Mouse (Mus musculus) hematopoietic stem cell, adult 5-6 weeks (primary cell): ENCODE measurements at regions not wholly inside any gene's neighbourhood (a gene's known extent, or its start where the extent isn't known, plus 50 kb on each side); places are given as distances from the start of the nearest gene placed in this dataset.

Experiments used
- ATAC-seq, 2 experiments: fragments of 125-278 bp in 1 of 2; replicated peaks in 1 of 2; 2 replicates each; pipeline ENCODE4 v1.8.0; 2016 to 2017; ENCODE audit warnings: inconsistent platforms in 2 of 2, mild to moderate bottlenecking in 2 of 2, moderate number of reproducible peaks in 2 of 2, low read depth in 1 of 2, moderate TSS enrichment in 1 of 2; ENCODE audit not compliant: low FRiP score in 2 of 2, poor library complexity in 2 of 2, severe bottlenecking in 2 of 2, insufficient read depth in 1 of 2, low TSS enrichment in 1 of 2

DNA sequence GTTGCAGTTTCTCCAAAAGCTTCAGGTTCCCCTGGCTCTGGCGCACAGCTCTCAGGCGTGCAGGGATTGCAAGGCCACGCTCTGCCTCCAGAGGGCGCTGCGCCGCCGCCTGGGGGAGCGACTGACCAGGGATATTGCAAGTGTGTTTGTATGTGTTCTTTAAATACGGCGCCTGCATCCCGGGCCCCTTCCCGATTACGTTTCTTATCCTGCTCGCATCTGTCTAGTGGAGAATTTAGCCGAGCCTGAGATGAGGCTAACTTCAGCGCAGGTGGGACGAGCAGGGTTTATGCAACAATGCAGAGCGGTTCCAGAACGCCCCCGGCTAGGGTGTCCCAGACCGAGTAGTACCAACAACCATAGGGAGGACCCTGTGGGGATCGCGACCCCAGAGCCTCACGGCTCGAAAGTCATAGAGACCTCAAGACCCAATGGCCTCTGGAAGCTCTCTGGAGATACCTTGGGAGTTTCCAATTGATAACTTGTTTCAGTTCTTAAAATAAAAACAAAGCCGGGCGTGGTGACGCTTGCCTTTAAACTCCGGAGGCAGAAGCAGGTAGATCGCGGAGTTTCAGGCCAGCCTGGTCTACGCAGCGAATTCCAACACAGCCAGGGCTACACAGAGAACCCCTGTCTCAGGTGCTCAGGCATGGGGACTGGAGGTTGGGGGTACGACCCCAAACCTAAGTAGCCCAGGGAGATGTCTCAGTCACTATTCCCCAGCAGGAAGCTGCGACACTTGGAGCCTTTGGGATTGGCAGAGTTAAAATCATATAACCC is 87.8 kb upstream of the Sertad2 start:
- peak; percentile 81 to 93 for ATAC-seq

GRCm38 (mm10) chr11:20455865-20456648 is 87.0 kb upstream of the Sertad2 start:
- no peak for ATAC-seq

DNA sequence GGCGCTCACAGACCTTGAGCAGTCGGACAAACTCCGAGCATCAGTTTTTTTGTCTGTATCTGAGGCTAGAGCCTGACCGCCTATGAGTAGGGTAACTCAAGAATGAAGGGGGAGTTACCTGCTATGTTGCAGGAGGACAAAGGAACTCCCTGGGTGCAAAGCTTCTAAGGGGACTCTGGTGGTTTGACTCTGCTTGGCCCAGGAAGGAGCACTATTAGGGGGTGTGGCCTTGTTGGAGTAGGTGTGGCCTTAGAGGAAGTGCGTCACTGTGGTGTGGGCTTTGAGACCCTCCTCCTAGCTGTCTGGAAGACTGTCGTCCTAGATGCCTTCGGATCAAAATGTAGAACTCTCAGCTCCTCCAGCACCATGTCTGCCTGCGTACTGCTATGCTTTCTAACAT is 83.9 kb upstream of the Sertad2 start:
- no peak for ATAC-seq

DNA sequence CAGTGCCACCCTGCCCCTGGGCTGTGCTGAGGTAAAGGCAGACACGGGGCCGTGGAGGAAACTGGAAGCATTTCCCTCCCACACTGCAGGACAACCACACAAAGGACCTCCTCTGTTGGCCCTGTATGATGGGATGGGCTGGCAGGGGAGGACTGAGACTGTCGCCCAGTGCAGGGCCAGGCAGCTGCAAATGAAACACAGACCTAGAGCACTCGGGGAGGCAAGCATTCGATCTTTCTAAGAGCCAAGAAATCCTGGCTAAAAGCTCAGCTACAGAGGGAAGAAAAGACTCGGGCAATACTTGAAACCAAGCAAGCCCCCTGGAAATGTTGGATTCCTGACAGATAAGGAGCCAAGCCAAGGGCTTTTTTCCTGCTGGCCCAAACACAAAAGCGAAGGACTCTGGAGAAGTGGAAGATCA is 82.5 kb upstream of the Sertad2 start:
- no peak for ATAC-seq

DNA sequence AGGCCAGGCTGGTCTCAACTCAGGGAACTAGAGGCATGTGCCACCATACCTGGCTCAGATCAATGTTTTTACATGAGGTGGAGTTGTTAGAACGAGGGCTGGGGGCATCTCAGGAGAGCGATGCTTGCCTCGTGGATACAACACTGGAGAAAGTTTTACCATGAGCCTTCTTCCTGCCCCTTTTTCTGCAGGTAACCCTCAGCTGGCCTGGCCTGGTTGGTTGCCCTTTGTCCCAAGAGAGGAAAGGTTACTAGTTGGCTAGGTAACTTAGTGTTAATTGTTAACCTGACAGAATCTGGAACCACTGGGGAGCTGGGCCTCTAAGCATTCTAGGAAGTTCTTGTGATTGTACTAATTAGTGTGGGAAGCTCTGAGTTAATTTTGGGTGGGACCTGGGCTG is 81.0 kb upstream of the Sertad2 start:
- ATAC-seq, result no peak

- no peak for ATAC-seq
Measured at GRCm38 (mm10) chr11:20463173-20463681, 79.8 kb upstream of the Sertad2 start.

GRCm38 (mm10) chr11:20464564-20464963 is 78.5 kb upstream of the Sertad2 start:
- peak; percentile 63 to 74; a peak in 3 of 4 replicates for ATAC-seq

DNA sequence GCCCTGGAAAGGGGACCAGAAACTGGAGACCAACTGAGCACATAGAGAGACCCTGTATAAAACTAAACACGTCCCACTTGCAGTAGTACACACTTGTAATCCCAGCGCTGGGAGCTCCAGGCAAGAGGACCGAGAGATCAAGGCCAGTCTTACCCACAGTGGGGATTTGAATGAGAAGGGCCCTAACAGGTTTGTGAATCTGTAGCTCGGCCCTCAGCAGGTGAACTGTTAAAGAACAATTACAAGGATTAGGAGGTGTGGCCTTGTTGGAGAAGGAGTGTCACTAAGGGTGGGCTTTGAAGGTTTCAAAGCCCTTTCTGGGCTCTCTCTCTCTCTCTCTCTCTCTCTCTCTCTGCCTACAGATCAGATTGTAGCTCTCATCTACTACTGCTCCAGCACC is 76.5 kb upstream of the Sertad2 start:
- no peak for ATAC-seq

GRCm38 (mm10) chr11:20468319-20469018 is 74.6 kb upstream of the Sertad2 start:
- ATAC-seq, result peak; percentile 63 to 67

DNA sequence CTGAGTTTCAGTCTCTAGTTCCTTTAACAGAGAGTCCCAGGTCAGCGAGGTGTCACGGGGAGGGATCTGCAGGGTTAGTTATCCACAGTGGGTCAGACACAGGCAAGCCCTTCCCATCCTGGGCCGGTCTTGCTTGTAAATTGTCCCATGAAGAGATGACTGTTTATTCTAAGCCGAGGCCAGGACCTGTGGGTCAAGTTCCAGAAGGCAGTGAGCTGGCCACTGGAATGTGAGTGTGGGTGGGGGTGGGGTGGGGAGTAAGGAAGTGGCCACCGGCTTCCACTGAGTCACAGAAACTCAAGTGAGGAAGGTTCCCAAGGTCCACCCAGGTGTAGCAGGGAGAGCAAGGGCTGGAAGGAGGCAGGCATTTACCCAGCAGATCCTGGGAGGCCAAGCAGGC is 73.7 kb upstream of the Sertad2 start:
- no peak for ATAC-seq

DNA sequence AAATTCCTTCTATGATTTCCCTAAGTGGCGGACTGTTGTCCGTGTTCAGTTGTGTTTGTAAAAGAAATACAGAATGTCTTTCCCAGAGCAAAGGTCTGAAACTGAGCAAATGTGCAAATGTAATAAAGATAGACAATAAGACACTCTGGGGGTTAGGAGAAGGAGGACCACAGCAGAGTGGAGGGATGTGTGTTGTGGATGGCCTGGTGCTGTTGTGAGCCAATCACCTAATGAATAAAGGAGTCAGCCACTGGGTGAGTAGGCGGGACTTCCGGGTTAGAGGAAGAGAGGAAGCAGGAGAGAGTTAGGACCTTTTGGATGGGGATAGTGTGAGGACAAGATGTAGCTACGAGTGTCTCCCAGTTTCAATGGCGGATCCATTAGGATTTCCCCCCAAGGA is 72.7 kb upstream of the Sertad2 start:
- ATAC-seq, result no peak

DNA sequence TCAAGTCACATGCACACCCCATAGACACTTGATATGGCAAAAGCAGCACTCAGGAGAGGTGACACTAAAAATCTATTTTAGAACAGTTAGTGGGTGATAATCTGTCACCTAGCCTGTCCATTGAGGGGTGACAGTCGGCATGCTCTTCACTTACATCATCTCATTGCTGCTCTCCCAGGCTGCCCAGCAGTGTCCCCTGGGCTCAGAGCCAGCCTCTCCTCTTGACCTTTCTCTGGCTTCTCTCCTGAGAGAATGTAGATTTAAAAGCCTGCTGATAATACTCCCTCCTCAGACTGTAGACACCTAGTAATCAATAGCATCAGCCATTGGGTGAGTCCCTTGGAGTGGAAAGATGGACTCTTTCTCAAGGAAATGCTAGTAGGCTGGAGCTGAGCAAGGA is 70.7 kb upstream of the Sertad2 start:
- no peak for ATAC-seq

- no peak for ATAC-seq
Measured at GRCm38 (mm10) chr11:20475629-20476028, 67.4 kb upstream of the Sertad2 start.

GRCm38 (mm10) chr11:20476494-20476893 is 66.6 kb upstream of the Sertad2 start:
- no peak for ATAC-seq

GRCm38 (mm10) chr11:20477183-20478037 is 65.6 kb upstream of the Sertad2 start:
- ATAC-seq, result peak; percentile 69 to 79

DNA sequence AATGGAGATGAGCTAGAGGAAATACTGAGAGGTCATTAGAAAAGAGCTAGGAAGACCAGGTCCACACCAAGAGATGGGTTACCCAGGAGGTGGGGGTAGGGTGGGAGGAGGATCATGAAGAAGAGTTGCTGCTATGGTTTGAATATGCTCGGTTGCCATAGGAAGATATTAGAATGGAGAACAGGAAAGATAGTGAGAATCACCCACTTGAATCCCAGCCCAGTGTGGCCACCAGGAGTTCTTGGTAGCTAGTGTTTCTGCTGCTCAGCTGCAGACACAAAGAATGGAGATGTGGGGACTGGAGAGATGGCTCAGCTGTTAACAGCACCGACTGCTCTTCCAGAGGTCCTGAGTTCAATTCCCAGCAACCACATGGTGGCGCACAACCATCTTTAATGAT is 62.4 kb upstream of the Sertad2 start:
- no peak for ATAC-seq

- no peak for ATAC-seq
Measured at GRCm38 (mm10) chr11:20485371-20485770, 57.7 kb upstream of the Sertad2 start.
